Mouse (Mus musculus) thymus, postnatal 4 days (tissue): ENCODE results near the gene Prph2.

Experiments
- DNase-seq: peaks from one replicate; pipeline ENCODE4 v3.0.0; 2021

The Prph2 gene

DNA sequence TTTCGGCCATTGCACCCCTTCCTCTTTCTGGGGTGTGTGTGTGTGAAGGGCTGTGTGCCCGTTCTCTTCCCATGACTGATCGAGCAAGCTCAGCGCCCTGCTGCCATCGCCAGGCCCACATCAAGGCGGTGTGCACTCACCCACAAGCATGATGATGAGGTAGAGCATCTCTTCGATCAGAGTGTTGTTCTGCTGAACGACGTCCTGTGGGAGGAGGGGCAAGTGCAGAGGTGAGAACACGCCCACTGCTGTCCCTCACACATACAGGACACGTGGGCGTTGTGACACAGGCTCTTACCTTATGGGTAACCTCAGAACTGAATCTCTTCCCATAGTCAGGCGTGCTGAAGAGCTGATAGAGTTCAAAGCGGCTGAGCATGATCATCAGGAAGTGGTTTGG is 56.6 kb downstream of the Prph2 start:
- DNase-seq, result no peak

DNA sequence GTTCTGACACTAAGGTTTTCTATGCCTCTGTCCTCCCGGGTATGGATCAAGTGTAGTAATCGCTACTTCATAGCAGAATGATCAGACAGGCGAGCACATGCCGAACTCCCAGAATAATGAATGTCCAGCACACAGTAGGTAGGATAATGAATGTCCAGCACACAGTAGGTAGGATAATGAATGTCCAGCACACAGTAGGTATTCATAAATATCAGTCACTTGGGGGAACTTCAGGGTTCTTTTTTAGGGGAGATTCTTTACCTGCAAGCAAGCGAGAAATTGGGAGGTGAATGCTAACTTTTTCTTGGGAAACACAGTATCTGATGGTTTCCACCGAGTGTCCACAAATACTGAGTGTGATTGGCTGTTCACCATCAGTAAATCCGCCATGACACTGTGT is 62.3 kb downstream of the Prph2 start:
- no peak for DNase-seq
